Mouse (Mus musculus) urinary bladder, adult 2 months (tissue): ENCODE results near the gene Nrp2. TPM values are rescaled to one million over a fixed set of nuclear protein-coding genes. Genes with fewer than 3 reads are reported as not detected.

Source experiments
- DNase-seq: peaks from one replicate; pipeline ENCODE4 v3.0.0; 2022; ENCODE audit warnings: low spot score
- polyA plus RNA-seq: library from polyadenylated mRNA; depleted of rRNA; stranded (reverse); fragments of >200 nt; gene quantifications from 2 replicates; pipeline ENCODE4 v1.2.3, GENCODE M21; 2012

Nrp2 gene
- polyA plus RNA-seq, 1 experiment: 114 TPM

GRCm38 (mm10) chr1:62820170-62820569 lies 117.1 kb downstream of the Nrp2 start:
- no peak for DNase-seq

GRCm38 (mm10) chr1:62821509-62822398 lies 118.7 kb downstream of the Nrp2 start:
- no peak for DNase-seq

- no peak for DNase-seq
Measured at GRCm38 (mm10) chr1:62823549-62824195, 120.6 kb downstream of the Nrp2 start.

- no peak for DNase-seq
Measured at GRCm38 (mm10) chr1:62825822-62826765, 123.0 kb downstream of the Nrp2 start.

GRCm38 (mm10) chr1:62827316-62827715 lies 124.2 kb downstream of the Nrp2 start:
- no peak for DNase-seq

GRCm38 (mm10) chr1:62828156-62828555 lies 125.1 kb downstream of the Nrp2 start:
- no peak for DNase-seq

GRCm38 (mm10) chr1:62829690-62830417 lies 126.8 kb downstream of the Nrp2 start:
- DNase-seq: no peak

- DNase-seq: no peak
Measured at GRCm38 (mm10) chr1:62830418-62830769, 127.3 kb downstream of the Nrp2 start.

GRCm38 (mm10) chr1:62831725-62832455 lies 128.8 kb downstream of the Nrp2 start:
- no peak for DNase-seq

- DNase-seq: no peak
Measured at GRCm38 (mm10) chr1:62833356-62833755, 130.3 kb downstream of the Nrp2 start.

- DNase-seq: no peak
Measured at GRCm38 (mm10) chr1:62834443-62835185, 131.5 kb downstream of the Nrp2 start.

- DNase-seq: no peak
Measured at GRCm38 (mm10) chr1:62838083-62838482, 135.0 kb downstream of the Nrp2 start.

- DNase-seq: no peak
Measured at GRCm38 (mm10) chr1:62838631-62839030, 135.5 kb downstream of the Nrp2 start.

- DNase-seq: no peak
Measured at GRCm38 (mm10) chr1:62843215-62843614, 140.1 kb downstream of the Nrp2 start.

- DNase-seq: no peak
Measured at GRCm38 (mm10) chr1:62850990-62851940, 148.2 kb downstream of the Nrp2 start.

GRCm38 (mm10) chr1:62853362-62853761 lies 150.3 kb downstream of the Nrp2 start:
- DNase-seq: no peak

GRCm38 (mm10) chr1:62853996-62854395 lies 150.9 kb downstream of the Nrp2 start:
- no peak for DNase-seq

GRCm38 (mm10) chr1:62859098-62859497 lies 156.0 kb downstream of the Nrp2 start:
- no peak for DNase-seq
